Mouse (Mus musculus) liver, embryonic 13.5 days (tissue): Measurements from ENCODE around the gene Cltc. TPM values are rescaled to one million over a fixed set of nuclear protein-coding genes. Genes with fewer than 3 reads are reported as not detected.
"Not testable (repeated sequence)": the region's sequence is repeated elsewhere in the genome, so short reads cannot be mapped to it uniquely, and the experiment has no call there.

Experiments used
- ATAC-seq: fragments of 200-750 bp; cut with Nextera tagmentation; 2 replicates; pipeline ENCODE4 v1.8.0; 2017; ENCODE audit warnings: low read depth, mild to moderate bottlenecking, moderate number of reproducible peaks, moderate library complexity
- DNase-seq: peaks from one replicate; pipeline ENCODE4 v3.0.0; 2022
- H3K27ac ChIP-seq: fragments of 300-500 bp; sonication (generic); 2 replicates; pipeline ENCODE4 v1.5.1; 2015; ENCODE audit warnings: moderate library complexity, mild to moderate bottlenecking, inconsistent platforms
- H3K27me3 ChIP-seq: fragments of 300-500 bp; sonication (generic); 2 replicates; pipeline ENCODE4 v1.6.1; 2015; ENCODE audit warnings: mild to moderate bottlenecking, inconsistent platforms
- H3K36me3 ChIP-seq: fragments of 300-500 bp; sonication (generic); 2 replicates; pipeline ENCODE4 v1.6.1; 2015; ENCODE audit warnings: mild to moderate bottlenecking, inconsistent platforms
- H3K4me1 ChIP-seq: fragments of 300-500 bp; sonication (generic); replicated peaks from 2 replicates; pipeline ENCODE4 v1.6.1; 2015; ENCODE audit warnings: inconsistent platforms
- H3K4me2 ChIP-seq: fragments of 300-500 bp; sonication (generic); 2 replicates; pipeline ENCODE4 v1.6.1; 2015; ENCODE audit warnings: inconsistent platforms, mild to moderate bottlenecking, moderate library complexity
- H3K4me3 ChIP-seq: fragments of 300-500 bp; sonication (generic); replicated peaks from 2 replicates; pipeline ENCODE4 v1.5.1; 2015; ENCODE audit warnings: mild to moderate bottlenecking, inconsistent platforms
- H3K9ac ChIP-seq: fragments of 300-500 bp; sonication (generic); 2 replicates; pipeline ENCODE4 v1.6.1; 2015; ENCODE audit warnings: mild to moderate bottlenecking, inconsistent platforms
- H3K9me3 ChIP-seq: fragments of 300-500 bp; sonication (generic); replicated peaks from 2 replicates; pipeline ENCODE4 v1.6.1; 2016; ENCODE audit warnings: inconsistent platforms
- WGBS: fragments of 180-500 bp; shearing (Covaris S2); methylation state at CpG from one replicate; pipeline ENCODE4 v1.1.7; 2015; ENCODE audit not compliant: insufficient replicate concordance; 5-methylcytosine and 5-hydroxymethylcytosine counted together
- polyA plus RNA-seq: library from polyadenylated mRNA; unstranded; fragments of >200 nt; fragmentation: Nextera tagmentation; extraction: Ambion mirVana; gene quantifications from 2 replicates; pipeline ENCODE4 v1.2.1, GENCODE M21; 2015

Cltc gene
- polyA plus RNA-seq, 1 experiment from 2014 or later, result 80.0 TPM

DNA sequence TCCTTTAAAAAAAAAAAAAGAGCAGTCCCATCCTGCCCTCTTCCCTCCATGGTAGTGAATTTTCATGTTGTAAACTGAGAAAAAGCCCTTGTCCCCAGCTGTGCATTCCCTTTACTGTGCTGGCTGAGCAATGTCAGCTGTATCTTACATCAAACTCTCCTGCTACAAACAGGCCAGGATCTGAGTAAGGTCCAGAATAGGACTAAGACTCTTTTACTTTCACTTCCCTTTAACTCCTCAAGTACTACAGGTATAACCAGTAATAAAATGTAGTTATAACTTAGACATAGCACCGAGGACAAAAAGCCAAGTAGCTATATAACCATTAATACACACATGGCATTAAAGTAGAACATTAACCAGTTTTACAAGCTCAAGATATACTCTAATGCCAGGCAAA is 18.4 kb downstream of the Cltc start:
- ATAC-seq (no peak), DNase-seq (no peak)
- Histone ChIP-seq H3K27me3 (no peaks in the 10 kb centered on the region), H3K27ac (peak overlapping the region; percentile 78), H3K4me3 (no peak overlapping the region), H3K9me3 (no peaks in the 10 kb centered on the region), H3K36me3 (peaks cover 27% of the 10 kb centered on the region), H3K4me1 (peaks cover 77% of the 10 kb centered on the region), H3K4me2 (peak overlapping the region; percentile 34), H3K9ac (0 out of 2 replicates have a peak overlapping the region, but pooled peaks have one; percentile 47)
- 80% methylated on average over 1 of the region's 1 CpGs for WGBS

DNA sequence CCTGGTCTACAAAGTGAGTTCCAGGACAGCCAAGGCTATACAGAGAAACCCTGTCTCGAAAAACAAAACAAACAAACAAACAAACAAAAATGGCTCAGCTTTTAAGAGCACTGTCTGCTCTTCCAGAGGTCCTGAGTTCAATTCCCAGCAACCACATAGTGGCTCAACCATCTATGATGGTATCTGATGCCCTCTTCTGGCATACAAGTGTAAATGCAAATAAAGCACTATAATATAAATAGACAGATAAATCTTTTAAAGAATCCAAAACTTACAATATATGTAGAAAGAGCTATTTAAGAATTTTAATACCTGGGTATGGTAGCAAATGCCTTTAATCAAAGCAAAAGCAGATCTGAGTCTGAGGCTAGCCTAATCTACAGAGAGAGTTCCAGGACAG is 19.1 kb downstream of the Cltc start:
- not testable (repeated sequence) for H3K9me3 ChIP-seq, H3K4me3 ChIP-seq, DNase-seq, H3K9ac ChIP-seq, H3K27me3 ChIP-seq, ATAC-seq
- Histone ChIP-seq H3K36me3 (peaks cover 32% of the 10 kb centered on the region), H3K4me2 (peak overlapping the region; percentile 21; the same call in 1 of the 2 replicates), H3K27ac (peak overlapping the region; percentile 78), H3K4me1 (peaks cover 70% of the 10 kb centered on the region)
- 94% methylated on average over 1 of the region's 1 CpGs for WGBS

DNA sequence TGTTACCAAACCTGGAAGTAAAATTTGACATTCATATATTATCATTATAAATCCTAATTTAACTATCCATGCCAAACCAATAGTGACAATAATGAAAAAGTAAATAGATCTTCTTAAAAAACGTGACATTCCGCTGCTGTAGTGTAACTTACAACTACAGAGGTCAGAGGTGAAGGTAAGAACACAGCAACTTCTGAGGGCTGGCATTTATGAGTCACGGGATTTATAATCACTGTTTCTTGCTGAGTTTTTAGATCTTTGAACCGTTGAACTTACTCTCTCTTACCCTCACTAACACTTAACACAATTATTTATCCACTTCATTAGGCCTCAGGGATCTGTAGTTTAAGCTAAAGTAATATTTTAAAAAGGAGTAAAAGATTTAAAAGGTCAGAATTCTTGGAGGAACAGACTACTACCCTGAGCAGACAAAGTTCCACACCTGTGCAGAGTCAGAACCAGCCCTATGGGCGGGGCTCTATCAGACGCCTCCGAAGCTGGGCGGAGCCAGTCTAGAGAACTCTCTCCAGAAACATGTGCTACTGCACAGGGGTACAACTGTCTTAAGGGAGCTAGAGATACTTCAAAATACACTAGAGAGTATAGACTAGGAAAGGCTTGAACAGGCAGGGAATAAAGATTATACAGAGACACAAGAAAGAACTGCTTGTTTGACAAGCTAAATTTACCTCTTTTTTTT is 19.9 kb downstream of the Cltc start:
- Histone ChIP-seq H3K4me1 (peaks cover 67% of the 10 kb centered on the region), H3K27me3 (no peaks in the 10 kb centered on the region), H3K4me2 (peak overlapping the region; percentile 21; the same call in 1 of the 2 replicates), H3K27ac (peak overlapping the region; percentile 78), H3K4me3 (no peak overlapping the region), H3K9me3 (no peaks in the 10 kb centered on the region), H3K9ac (no peak overlapping the region; the same call in 1 of the 2 replicates), H3K36me3 (peaks cover 40% of the 10 kb centered on the region)
- ATAC-seq, result peak; percentile 90
- peak; percentile 73 for DNase-seq
- 46% methylated on average over 8 of the region's 8 CpGs for WGBS

DNA sequence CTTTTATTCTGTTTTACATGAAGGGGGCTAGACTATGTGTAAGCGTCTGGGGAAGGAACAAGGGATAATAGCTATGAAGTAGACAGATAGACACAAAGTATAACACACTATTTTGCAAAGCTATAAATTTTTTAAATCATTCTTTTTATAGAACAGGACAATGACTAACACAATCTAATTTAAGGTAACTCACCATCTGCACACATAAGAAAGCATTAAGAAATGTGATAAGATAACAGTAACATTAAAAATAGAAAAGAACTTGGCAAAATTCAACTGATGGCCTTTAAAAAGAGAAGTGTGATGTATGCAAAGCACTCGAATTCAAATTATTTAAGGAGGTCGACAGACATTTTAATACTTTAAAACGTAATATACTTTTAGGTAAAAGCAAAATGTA is 22.4 kb downstream of the Cltc start:
- Histone ChIP-seq H3K4me3 (no peak overlapping the region), H3K9ac (no peak overlapping the region), H3K36me3 (peaks cover 58% of the 10 kb centered on the region), H3K9me3 (no peaks in the 10 kb centered on the region), H3K27ac (no peak overlapping the region), H3K4me1 (peaks cover 44% of the 10 kb centered on the region), H3K4me2 (no peak overlapping the region), H3K27me3 (no peaks in the 10 kb centered on the region)
- ATAC-seq, result no peak
- DNase-seq, result no peak
- WGBS, result 90% methylated on average over 4 of the region's 4 CpGs

DNA sequence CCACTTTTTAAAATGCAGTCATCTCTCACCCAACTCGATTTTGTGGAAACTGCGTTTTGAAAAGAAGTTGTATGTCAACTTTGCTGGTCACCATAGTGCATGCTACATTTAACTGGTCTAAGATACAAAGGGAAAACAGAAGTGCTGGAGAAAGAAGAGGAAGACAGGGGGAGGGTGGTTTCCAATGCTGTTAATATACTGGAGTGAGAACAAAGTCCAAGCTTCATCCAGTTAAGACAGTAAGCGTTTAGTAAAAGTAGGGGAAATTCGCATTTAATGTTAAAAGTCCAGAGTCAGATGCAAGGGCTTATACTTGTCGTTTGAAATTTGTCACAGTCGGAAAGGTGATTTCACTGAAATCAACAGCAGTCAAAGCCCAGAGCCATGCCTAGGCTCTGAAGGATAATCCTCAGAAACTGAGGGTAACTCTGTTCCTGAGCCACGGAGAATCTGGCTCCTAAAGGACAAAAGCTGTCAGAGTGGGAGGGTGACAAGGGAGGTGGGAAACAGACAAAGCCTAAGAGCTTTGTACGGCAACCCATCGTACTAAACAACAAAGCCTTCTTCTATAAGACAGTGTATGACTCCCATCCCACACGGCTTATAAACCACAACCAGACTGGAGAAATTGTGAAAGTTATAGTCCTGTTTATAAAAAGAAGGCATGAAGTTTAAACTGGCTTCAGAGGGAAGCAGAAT is 23.0 kb downstream of the Cltc start:
- 82% methylated on average over 10 of the region's 10 CpGs for WGBS
- peak overlapping the region; percentile 49 for H3K27ac ChIP-seq
- ATAC-seq, result no peak
- H3K27me3 ChIP-seq, result no peaks in the 10 kb centered on the region
- H3K36me3 ChIP-seq, result peaks cover 62% of the 10 kb centered on the region
- H3K9me3 ChIP-seq, result no peaks in the 10 kb centered on the region
- no peak for DNase-seq
- no peak overlapping the region for H3K9ac ChIP-seq
- H3K4me3 ChIP-seq, result no peak overlapping the region
- H3K4me1 ChIP-seq, result peaks cover 38% of the 10 kb centered on the region
- no peak overlapping the region for H3K4me2 ChIP-seq

DNA sequence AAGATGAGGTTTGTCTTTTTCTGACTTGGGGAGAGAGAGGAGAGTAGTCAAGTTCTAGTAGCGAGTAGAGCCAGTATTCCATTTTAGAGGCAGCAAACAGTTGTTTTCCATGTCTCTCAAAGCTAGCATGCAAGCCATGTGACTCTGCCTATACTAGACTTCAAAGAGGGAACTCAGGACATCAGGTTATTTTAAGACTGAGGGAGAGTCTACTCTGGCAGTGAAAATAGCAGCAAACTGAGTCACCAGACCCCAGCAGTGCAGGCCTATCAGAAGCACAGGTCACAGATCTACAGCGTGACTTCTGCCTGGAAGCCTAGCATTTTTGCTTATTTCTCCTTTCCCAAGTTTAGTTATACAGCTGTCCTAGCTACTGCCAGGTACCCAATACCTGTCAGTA is 25.9 kb downstream of the Cltc start:
- Histone ChIP-seq H3K4me1 (peaks cover 12% of the 10 kb centered on the region), H3K36me3 (peaks cover 81% of the 10 kb centered on the region), H3K9me3 (no peaks in the 10 kb centered on the region), H3K27ac (no peak overlapping the region), H3K4me2 (no peak overlapping the region), H3K4me3 (no peak overlapping the region), H3K27me3 (no peaks in the 10 kb centered on the region), H3K9ac (no peak overlapping the region)
- ATAC-seq (no peak), DNase-seq (no peak)
- 85% methylated on average over 2 of the region's 2 CpGs for WGBS

DNA sequence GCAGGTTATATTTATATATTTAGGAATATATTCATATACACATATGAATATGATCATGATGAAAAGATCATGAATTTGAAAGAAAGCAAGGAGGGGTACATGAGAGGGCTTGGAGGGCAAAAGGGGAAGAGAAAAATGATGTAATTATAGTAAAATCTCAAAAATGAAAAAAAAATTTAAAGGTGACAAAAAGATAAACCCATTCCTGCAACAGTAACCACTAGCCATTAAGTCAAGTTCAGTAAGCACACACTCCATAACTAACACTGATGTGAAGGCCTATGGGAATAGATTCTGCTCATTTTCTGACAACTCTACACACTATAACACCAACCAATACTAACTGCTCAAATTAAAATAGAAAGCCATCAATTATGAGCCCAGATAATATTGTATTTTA is 31.8 kb downstream of the Cltc start:
- no peak overlapping the region for H3K27ac ChIP-seq
- H3K4me3 ChIP-seq, result no peak overlapping the region
- H3K27me3 ChIP-seq, result no peaks in the 10 kb centered on the region
- H3K9ac ChIP-seq, result no peak overlapping the region
- H3K9me3 ChIP-seq, result no peaks in the 10 kb centered on the region
- no peak for DNase-seq
- no peak for ATAC-seq
- no peaks in the 10 kb centered on the region for H3K4me1 ChIP-seq
- peaks cover 75% of the 10 kb centered on the region for H3K36me3 ChIP-seq
- no peak overlapping the region for H3K4me2 ChIP-seq

DNA sequence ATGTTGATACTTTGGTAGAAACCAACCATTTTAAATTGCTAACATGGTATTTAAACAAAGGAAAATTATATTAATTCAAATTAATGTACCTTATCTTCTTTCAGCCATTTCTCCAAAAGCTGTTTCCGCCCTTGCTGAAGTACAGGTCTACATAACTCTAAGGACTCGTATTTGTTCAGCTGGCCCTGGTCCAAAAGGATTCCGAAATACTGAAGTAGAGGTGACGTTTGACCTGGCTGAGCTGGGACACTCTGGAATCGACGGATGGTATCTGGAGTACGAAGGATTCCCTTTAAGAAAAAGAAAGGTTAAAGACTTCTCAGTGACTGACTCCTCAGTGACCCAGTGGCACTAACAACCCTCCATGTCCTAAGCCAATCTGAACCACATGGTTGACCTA is 32.4 kb downstream of the Cltc start:
- no peak overlapping the region for H3K27ac ChIP-seq
- no peaks in the 10 kb centered on the region for H3K4me1 ChIP-seq
- no peak overlapping the region for H3K4me3 ChIP-seq
- DNase-seq (no peak), ATAC-seq (no peak)
- no peaks in the 10 kb centered on the region for H3K27me3 ChIP-seq
- no peak overlapping the region for H3K9ac ChIP-seq
- peaks cover 77% of the 10 kb centered on the region for H3K36me3 ChIP-seq
- 83% methylated on average over 7 of the region's 7 CpGs for WGBS
- no peaks in the 10 kb centered on the region for H3K9me3 ChIP-seq
- H3K4me2 ChIP-seq, result no peak overlapping the region

DNA sequence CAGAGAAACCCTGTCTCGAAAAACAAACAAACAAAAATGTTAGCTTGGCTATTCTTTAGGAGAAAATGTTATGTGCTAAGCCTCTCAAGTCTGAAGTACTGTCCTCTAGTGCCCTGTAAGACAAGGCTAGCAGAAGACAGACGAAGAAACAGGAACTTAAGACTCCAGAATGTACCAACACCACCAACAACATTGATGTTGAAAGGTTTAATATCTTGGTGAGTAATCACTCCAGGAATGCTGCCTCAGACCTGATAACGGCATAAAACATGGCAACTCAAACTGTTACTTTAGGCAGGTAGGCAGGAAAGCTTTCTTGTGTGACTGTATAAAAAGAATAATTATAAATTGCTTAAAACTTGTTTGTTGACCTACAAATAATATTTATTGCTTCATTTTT is 33.4 kb downstream of the Cltc start:
- Histone ChIP-seq H3K4me1 (no peaks in the 10 kb centered on the region), H3K4me3 (no peak overlapping the region), H3K27ac (no peak overlapping the region), H3K9ac (no peak overlapping the region), H3K9me3 (no peaks in the 10 kb centered on the region), H3K27me3 (no peaks in the 10 kb centered on the region), H3K36me3 (peaks cover 78% of the 10 kb centered on the region), H3K4me2 (no peak overlapping the region)
- WGBS, result 82% methylated on average over 3 of the region's 3 CpGs
- DNase-seq (no peak), ATAC-seq (no peak)

DNA sequence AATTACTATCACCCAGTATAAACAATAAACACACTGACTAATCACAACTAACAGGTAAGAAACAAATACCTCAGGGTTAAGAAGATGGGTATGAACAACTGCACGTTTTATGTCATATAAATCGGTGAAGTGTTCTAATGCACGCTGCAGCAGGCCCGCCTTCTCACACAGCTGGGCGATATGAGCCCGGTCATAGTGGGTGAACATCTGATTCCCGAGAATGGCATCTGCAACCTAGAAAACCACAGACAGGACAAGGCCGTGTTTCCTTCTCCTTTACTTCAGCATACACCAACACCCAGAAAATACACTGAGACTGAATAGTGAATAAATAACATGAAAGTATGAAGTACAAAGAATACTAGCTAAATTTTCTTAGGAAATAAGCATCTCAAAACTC is 38.0 kb downstream of the Cltc start:
- Histone ChIP-seq H3K36me3 (peaks cover 81% of the 10 kb centered on the region), H3K27me3 (no peaks in the 10 kb centered on the region), H3K9me3 (no peaks in the 10 kb centered on the region), H3K4me2 (no peak overlapping the region), H3K4me1 (no peaks in the 10 kb centered on the region), H3K9ac (no peak overlapping the region), H3K27ac (no peak overlapping the region), H3K4me3 (no peak overlapping the region)
- 56% methylated on average over 8 of the region's 8 CpGs for WGBS
- ATAC-seq (no peak), DNase-seq (no peak)

DNA sequence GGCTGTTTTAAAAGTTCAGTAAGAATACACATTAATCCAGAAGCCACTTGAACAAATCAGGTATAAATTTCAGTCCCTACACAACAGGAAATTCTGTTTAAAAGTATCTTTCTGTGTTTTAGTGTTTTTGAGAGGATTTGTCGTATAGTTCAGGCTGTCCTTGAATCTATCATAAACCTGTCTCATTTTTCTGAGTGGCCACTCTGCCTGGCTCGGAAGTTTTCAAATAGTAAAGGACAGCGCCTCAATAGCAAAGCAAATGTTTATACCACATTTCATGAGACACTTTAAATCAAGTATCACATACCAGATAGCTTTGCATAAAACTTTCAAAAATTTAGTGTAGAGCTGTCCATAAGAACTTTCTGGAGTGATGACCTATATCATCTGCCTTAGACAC is 39.0 kb downstream of the Cltc start:
- H3K36me3 ChIP-seq, result peaks cover 81% of the 10 kb centered on the region

More for the DNA sequence above, 39.0 kb downstream of the Cltc start:
- H3K27me3 ChIP-seq, result no peaks in the 10 kb centered on the region
- H3K4me2 ChIP-seq, result no peak overlapping the region
- H3K27ac ChIP-seq, result no peak overlapping the region
- H3K4me3 ChIP-seq, result no peak overlapping the region
- H3K4me1 ChIP-seq, result no peaks in the 10 kb centered on the region
- H3K9me3 ChIP-seq, result no peaks in the 10 kb centered on the region
- 87% methylated on average over 3 of the region's 3 CpGs for WGBS
- ATAC-seq (no peak), DNase-seq (no peak)
- H3K9ac ChIP-seq, result no peak overlapping the region
